Mouse (Mus musculus): Measurements from ENCODE around the gene Gm4559. TPM values are rescaled to one million over a fixed set of nuclear protein-coding genes. Genes with fewer than 3 reads are reported as not detected.
"Not testable (repeated sequence)": the region's sequence is repeated elsewhere in the genome, so short reads cannot be mapped to it uniquely, and the experiment has no call there.

The Gm4559 gene
- polyA plus RNA-seq (2015; fragmentation: Nextera tagmentation; extraction: Ambion mirVana) = not detected in 2 replicates

DNA sequence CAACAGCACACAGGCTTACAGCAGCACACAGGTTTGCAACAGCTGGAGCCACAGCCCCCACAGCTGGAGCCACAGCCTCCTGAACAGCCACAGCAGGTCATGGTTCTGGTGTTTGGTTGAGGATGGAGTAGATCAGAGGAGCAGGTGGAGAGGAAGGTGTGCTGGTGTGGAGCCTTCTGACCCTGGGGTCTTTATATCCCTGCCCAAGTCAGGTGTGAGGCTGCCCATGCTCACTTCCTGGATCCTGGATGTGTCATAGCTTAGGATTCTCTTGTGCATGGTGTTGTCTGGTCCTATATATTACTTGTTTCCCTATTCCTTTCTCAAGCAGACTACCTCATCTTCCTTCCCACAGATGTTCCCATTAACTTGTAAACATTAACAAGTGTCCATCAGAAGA is at the start of gene Gm4559:
Gene Gm4559, minus strand, starts transcription at position 101 of the 400 bp plus-strand sequence.
- H3K4me3 ChIP-seq (replicated peaks; ENCODE audit: low read depth, low read length); H3K4me2 ChIP-seq (ENCODE audit: low read length); H3K9ac ChIP-seq (ENCODE audit: low read depth, low read length); H3K36me3 ChIP-seq (ENCODE audit: insufficient read depth, low read length); DNase-seq (ENCODE audit: low spot score); H3K27ac ChIP-seq; H3K27me3 ChIP-seq (ENCODE audit: insufficient read depth, low read length); H3K4me1 ChIP-seq (replicated peaks; ENCODE audit: insufficient read depth, low read length); ATAC-seq (replicated peaks; ENCODE audit: low FRiP score, low read depth); H3K9me3 ChIP-seq (replicated peaks; ENCODE audit: low read length): not testable (repeated sequence)

DNA sequence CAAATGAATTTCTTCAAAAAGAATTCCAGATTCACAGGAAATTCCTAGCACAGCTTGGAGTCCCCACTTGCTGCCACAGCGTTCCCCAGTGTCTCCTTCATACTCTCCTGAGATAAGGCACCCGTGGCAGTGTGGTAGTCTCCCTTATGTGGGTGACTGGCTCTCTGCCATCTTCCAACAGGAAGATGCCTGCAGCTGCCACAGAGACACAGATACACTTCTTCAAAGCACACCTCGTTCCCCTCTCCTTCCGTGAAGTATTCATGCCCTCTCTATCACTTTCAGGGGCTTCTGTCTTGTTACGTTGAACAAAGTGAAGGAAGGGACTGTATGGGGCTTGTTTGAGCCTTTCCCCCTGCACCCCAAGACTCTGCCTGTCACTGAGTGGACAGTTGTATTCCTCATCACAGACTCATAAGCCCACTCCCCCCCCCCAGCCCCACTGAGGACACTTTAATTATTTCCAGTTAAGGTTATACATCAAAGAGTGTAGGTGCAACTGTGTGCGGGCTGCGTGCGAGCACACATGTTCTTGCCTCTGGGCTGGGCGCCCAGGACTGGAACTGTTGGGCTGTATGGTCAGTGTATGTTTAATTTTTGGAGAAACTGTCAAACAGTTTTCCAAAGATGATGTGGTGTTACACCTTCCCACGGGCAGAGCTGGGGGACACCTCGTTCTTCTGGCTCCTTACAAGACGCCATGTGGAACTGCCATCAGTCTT is 49.4 kb upstream of the Gm4559 start:
- H3K4me2 ChIP-seq (ENCODE audit: low read length) = no peak overlapping the region
- no peak overlapping the region for H3K4me3 ChIP-seq (replicated peaks; ENCODE audit: low read depth, low read length)
- DNase-seq (ENCODE audit: low spot score) = no peak
- no peaks in the 10 kb centered on the region for H3K27me3 ChIP-seq (ENCODE audit: insufficient read depth, low read length)
- TF ChIP-seq CTCF (IDR thresholded peaks at IDR 0.05; ENCODE audit: low read depth) = no peak
- no peak overlapping the region for H3K27ac ChIP-seq
- WGBS = 84% methylated on average over 12 of the region's 12 CpGs
- ATAC-seq (replicated peaks; ENCODE audit: low FRiP score, low read depth) = no peak
- no peaks in the 10 kb centered on the region for H3K36me3 ChIP-seq (ENCODE audit: insufficient read depth, low read length)
- no peaks in the 10 kb centered on the region for H3K4me1 ChIP-seq (replicated peaks; ENCODE audit: insufficient read depth, low read length)
- no peak overlapping the region for H3K9ac ChIP-seq (ENCODE audit: low read depth, low read length)
- H3K9me3 ChIP-seq (replicated peaks; ENCODE audit: low read length) = no peaks in the 10 kb centered on the region

DNA sequence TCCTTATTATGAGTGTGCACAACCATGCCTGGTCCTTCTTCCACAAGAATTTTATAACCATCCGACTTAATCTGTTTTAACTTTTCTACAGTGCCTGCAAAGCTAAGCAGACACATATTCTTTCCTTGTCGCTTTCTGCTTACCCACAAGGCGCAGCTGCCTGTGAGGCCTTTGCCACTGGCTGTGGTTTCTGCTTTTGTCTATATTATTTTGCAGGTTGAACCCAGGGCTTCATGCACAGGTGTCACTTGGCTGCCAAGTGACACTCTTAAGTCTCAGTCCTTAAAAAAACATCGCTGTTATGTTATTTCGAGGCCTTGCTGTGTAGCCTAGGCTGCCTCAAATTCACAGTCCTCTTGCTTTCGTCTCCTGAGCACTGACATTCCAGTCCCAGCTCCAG is 48.5 kb upstream of the Gm4559 start:
- Histone ChIP-seq H3K27me3 (ENCODE audit: insufficient read depth, low read length) (no peaks in the 10 kb centered on the region), H3K27ac (no peak overlapping the region), H3K4me2 (ENCODE audit: low read length) (no peak overlapping the region), H3K36me3 (ENCODE audit: insufficient read depth, low read length) (no peaks in the 10 kb centered on the region), H3K4me3 (replicated peaks; ENCODE audit: low read depth, low read length) (no peak overlapping the region), H3K9ac (ENCODE audit: low read depth, low read length) (no peak overlapping the region), H3K9me3 (replicated peaks; ENCODE audit: low read length) (no peaks in the 10 kb centered on the region), H3K4me1 (replicated peaks; ENCODE audit: insufficient read depth, low read length) (no peaks in the 10 kb centered on the region)
- ATAC-seq (replicated peaks; ENCODE audit: low FRiP score, low read depth) (no peak), DNase-seq (ENCODE audit: low spot score) (no peak)
- WGBS = 88% methylated on average over 6 of the region's 6 CpGs
- TF ChIP-seq CTCF (IDR thresholded peaks at IDR 0.05; ENCODE audit: low read depth) = no peak

DNA sequence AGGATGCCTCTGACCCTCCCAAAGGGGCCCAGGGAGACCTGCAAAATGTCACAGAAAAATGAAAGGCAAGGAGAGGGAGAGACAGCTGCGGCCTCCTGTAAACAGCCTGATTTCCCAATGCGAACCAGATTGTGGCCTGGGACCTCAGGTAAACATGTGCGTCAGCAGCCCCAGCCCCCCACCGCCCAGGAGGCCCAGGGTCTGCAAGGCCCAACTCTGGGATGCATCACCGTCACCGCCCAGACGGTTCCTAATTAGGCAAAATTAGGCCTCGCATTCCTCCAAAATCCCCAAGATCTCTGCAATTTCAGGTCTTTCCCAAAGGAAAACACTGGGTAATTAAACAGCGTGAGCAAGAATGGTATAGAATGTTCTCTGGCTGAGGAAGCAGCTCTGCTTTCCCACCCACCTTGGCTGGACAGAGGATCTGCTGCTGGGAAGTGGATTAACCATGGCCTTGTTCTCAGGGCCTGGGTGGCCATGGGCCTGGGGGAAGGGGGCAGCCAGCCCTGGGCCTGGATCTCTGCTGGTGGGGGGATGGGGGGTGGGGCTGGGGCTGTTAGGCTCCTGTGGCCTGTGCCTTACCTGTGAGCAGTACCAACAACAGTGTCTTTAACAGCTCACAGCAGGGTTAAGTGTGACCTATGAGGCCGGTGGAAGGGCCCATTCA is 47.6 kb upstream of the Gm4559 start:
- not testable (repeated sequence) for H3K4me2 ChIP-seq (ENCODE audit: low read length); H3K27ac ChIP-seq; H3K36me3 ChIP-seq (ENCODE audit: insufficient read depth, low read length); DNase-seq (ENCODE audit: low spot score); ATAC-seq (replicated peaks; ENCODE audit: low FRiP score, low read depth); H3K9me3 ChIP-seq (replicated peaks; ENCODE audit: low read length); H3K4me3 ChIP-seq (replicated peaks; ENCODE audit: low read depth, low read length); H3K9ac ChIP-seq (ENCODE audit: low read depth, low read length); H3K27me3 ChIP-seq (ENCODE audit: insufficient read depth, low read length); H3K4me1 ChIP-seq (replicated peaks; ENCODE audit: insufficient read depth, low read length)
- 68% methylated on average over 3 of the region's 10 CpGs for WGBS

DNA sequence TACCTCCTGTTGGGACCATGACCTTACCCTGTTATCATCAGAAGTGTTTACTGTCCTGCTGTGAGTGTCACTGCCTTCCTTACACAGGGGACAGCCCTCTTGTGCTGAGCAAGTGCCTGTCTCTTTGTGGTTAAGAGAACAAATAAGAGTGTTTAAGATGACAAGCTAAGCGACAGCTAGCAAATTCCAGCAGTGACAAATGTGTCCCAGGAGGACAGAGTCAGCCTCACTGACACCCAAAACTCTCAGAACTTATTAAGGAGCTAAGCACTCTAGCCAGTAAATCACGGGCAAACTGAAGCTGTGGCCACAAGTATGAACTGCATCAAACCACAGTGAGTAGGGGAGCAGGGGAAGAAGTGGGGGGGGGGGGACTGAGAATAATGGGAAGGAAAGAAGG is 46.7 kb upstream of the Gm4559 start:
- TF ChIP-seq CTCF (IDR thresholded peaks at IDR 0.05; ENCODE audit: low read depth) = no peak

DNA sequence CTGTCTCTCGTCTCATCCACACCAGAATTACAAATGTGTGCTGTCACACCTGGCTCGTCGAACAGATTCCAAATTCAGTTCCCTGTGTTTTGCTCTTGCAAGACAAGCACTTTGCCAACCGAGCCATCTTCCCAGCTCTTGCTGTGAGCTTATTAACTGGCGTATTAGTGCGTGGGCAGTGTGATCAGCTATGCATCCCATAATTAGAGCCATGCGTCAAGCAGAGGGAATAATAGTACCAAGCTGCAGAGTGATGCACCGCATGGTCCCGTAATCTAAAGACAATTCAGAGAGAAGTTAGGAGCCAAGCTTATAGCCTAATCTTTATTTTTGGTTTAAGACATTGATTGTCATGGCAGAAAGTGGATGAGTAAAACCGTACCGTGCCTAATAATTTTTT is 45.0 kb upstream of the Gm4559 start:
- Histone ChIP-seq H3K9me3 (replicated peaks; ENCODE audit: low read length) (no peaks in the 10 kb centered on the region), H3K36me3 (ENCODE audit: insufficient read depth, low read length) (no peaks in the 10 kb centered on the region), H3K4me2 (ENCODE audit: low read length) (no peak overlapping the region), H3K4me3 (replicated peaks; ENCODE audit: low read depth, low read length) (no peak overlapping the region), H3K4me1 (replicated peaks; ENCODE audit: insufficient read depth, low read length) (no peaks in the 10 kb centered on the region), H3K9ac (ENCODE audit: low read depth, low read length) (no peak overlapping the region), H3K27ac (no peak overlapping the region), H3K27me3 (ENCODE audit: insufficient read depth, low read length) (no peaks in the 10 kb centered on the region)
- DNase-seq (ENCODE audit: low spot score) (no peak), ATAC-seq (replicated peaks; ENCODE audit: low FRiP score, low read depth) (no peak)
- no peak for TF ChIP-seq CTCF (IDR thresholded peaks at IDR 0.05; ENCODE audit: low read depth)
- WGBS = 87% methylated on average over 11 of the region's 11 CpGs

More for the DNA sequence above, 46.7 kb upstream of the Gm4559 start:
- Histone ChIP-seq H3K4me2 (ENCODE audit: low read length) (no peak overlapping the region), H3K4me3 (replicated peaks; ENCODE audit: low read depth, low read length) (no peak overlapping the region), H3K4me1 (replicated peaks; ENCODE audit: insufficient read depth, low read length) (no peaks in the 10 kb centered on the region), H3K27me3 (ENCODE audit: insufficient read depth, low read length) (no peaks in the 10 kb centered on the region), H3K36me3 (ENCODE audit: insufficient read depth, low read length) (no peaks in the 10 kb centered on the region), H3K27ac (no peak overlapping the region), H3K9me3 (replicated peaks; ENCODE audit: low read length) (no peaks in the 10 kb centered on the region), H3K9ac (ENCODE audit: low read depth, low read length) (no peak overlapping the region)
- ATAC-seq (replicated peaks; ENCODE audit: low FRiP score, low read depth) (0 out of 2 replicates have a peak, but pooled peaks have one; percentile 26), DNase-seq (ENCODE audit: low spot score) (peak; percentile 82)
- 20% methylated on average over 2 of the region's 2 CpGs for WGBS
